Mouse (Mus musculus) intestine, embryonic 16.5 days (tissue): Measurements from ENCODE around the gene Haus8. TPM values are rescaled to one million over a fixed set of nuclear protein-coding genes. Genes with fewer than 3 reads are reported as not detected.
A peak's percentile ranks its signal among the peaks of the same experiment; 100 is the strongest.
"Not testable (repeated sequence)": the region's sequence is repeated elsewhere in the genome, so short reads cannot be mapped to it uniquely, and the experiment has no call there.

Experiments
- ATAC-seq: fragments of 200-750 bp; cut with Nextera tagmentation; 2 replicates; pipeline ENCODE4 v1.8.0; 2017; ENCODE audit warnings: moderate TSS enrichment, moderate library complexity
- H3K27ac ChIP-seq: fragments of 300-500 bp; sonication (generic); 2 replicates; pipeline ENCODE4 v1.5.1; 2014; ENCODE audit warnings: mild to moderate bottlenecking, low read length
- H3K27me3 ChIP-seq: fragments of 300-500 bp; sonication (generic); replicated peaks from 2 replicates; pipeline ENCODE4 v1.6.1; 2014; ENCODE audit warnings: low read length, control low read depth, mixed read lengths; ENCODE audit not compliant: control insufficient read depth, insufficient read depth
- H3K36me3 ChIP-seq: fragments of 300-500 bp; sonication (generic); 2 replicates; pipeline ENCODE4 v1.6.1; 2014; ENCODE audit warnings: low read length, control low read depth; ENCODE audit not compliant: control insufficient read depth, insufficient read depth
- H3K4me1 ChIP-seq: fragments of 300-500 bp; sonication (generic); 2 replicates; pipeline ENCODE4 v1.6.1; 2014; ENCODE audit warnings: low read length, control low read depth, mixed read lengths; ENCODE audit not compliant: control insufficient read depth, insufficient read depth
- H3K4me2 ChIP-seq: fragments of 300-500 bp; sonication (generic); 2 replicates; pipeline ENCODE4 v1.6.1; 2014; ENCODE audit warnings: low read depth, low read length, control low read depth
- H3K4me3 ChIP-seq: fragments of 300-500 bp; sonication (generic); 2 replicates; pipeline ENCODE4 v1.5.1; 2014; ENCODE audit warnings: mild to moderate bottlenecking, low read length
- H3K9ac ChIP-seq: fragments of 300-500 bp; sonication (generic); 2 replicates; pipeline ENCODE4 v1.6.1; 2014; ENCODE audit warnings: low read depth, low read length
- H3K9me3 ChIP-seq: fragments of 300-500 bp; sonication (generic); 2 replicates; pipeline ENCODE4 v1.6.1; 2016; ENCODE audit warnings: low read length, control low read depth; ENCODE audit not compliant: control insufficient read depth
- WGBS: fragments of 180-500 bp; shearing (Covaris S2); extraction: QIAGEN DNeasy Blood & Tissue Kit; methylation state at CpG from one replicate; pipeline ENCODE4 v1.1.7; 2014; 5-methylcytosine and 5-hydroxymethylcytosine counted together
- polyA plus RNA-seq: library from polyadenylated mRNA; unstranded; fragments of >200 nt; fragmentation: Nextera tagmentation; extraction: Ambion mirVana; gene quantifications from 2 replicates; pipeline ENCODE4 v1.2.1, GENCODE M21; 2015

The Haus8 gene
- polyA plus RNA-seq, 1 experiment from 2014 or later = 48.4 TPM

- H3K4me3 ChIP-seq = no peak overlapping the region
- no peak for ATAC-seq
- H3K9ac ChIP-seq = no peak overlapping the region
- no peaks in the 10 kb centered on the region for H3K9me3 ChIP-seq
- no peaks in the 10 kb centered on the region for H3K4me1 ChIP-seq
- no peak overlapping the region for H3K27ac ChIP-seq
- H3K27me3 ChIP-seq = no peaks in the 10 kb centered on the region
- H3K36me3 ChIP-seq = peaks cover 13% of the 10 kb centered on the region
- 95% methylated on average over 10 of the region's 10 CpGs for WGBS
- H3K4me2 ChIP-seq = no peak overlapping the region
Observed at GRCm38 (mm10) chr8:71290911-71291310, 18.2 kb upstream of the Haus8 start.

GRCm38 (mm10) chr8:71290211-71290610 lies 17.5 kb upstream of the Haus8 start:
- no peaks in the 10 kb centered on the region for H3K4me1 ChIP-seq
- H3K4me2 ChIP-seq = no peak overlapping the region
- H3K9ac ChIP-seq = no peak overlapping the region
- H3K4me3 ChIP-seq = no peak overlapping the region
- peaks cover 13% of the 10 kb centered on the region for H3K36me3 ChIP-seq
- H3K9me3 ChIP-seq = no peaks in the 10 kb centered on the region
- H3K27me3 ChIP-seq = no peaks in the 10 kb centered on the region
- no peak overlapping the region for H3K27ac ChIP-seq
- ATAC-seq = no peak
- WGBS = 93% methylated on average over 21 of the region's 21 CpGs

GRCm38 (mm10) chr8:71289098-71289497 lies 16.4 kb upstream of the Haus8 start:
- H3K9me3 ChIP-seq = no peaks in the 10 kb centered on the region
- peaks cover 13% of the 10 kb centered on the region for H3K36me3 ChIP-seq
- H3K4me2 ChIP-seq = no peak overlapping the region
- no peaks in the 10 kb centered on the region for H3K27me3 ChIP-seq
- H3K4me3 ChIP-seq = no peak overlapping the region
- H3K27ac ChIP-seq = no peak overlapping the region
- ATAC-seq = no peak
- no peak overlapping the region for H3K9ac ChIP-seq
- no peaks in the 10 kb centered on the region for H3K4me1 ChIP-seq
- WGBS = 78% methylated on average over 7 of the region's 7 CpGs

- Histone ChIP-seq H3K4me3 (no peak overlapping the region), H3K27me3 (no peaks in the 10 kb centered on the region), H3K36me3 (peaks cover 13% of the 10 kb centered on the region), H3K4me2 (no peak overlapping the region), H3K27ac (no peak overlapping the region), H3K9me3 (no peaks in the 10 kb centered on the region), H3K4me1 (no peaks in the 10 kb centered on the region), H3K9ac (no peak overlapping the region)
- ATAC-seq = no peak
- WGBS = 51% methylated on average over 3 of the region's 3 CpGs
Observed at GRCm38 (mm10) chr8:71288441-71288949, 15.8 kb upstream of the Haus8 start.

- not testable (repeated sequence) for H3K4me3 ChIP-seq, H3K27ac ChIP-seq, ATAC-seq, H3K4me2 ChIP-seq, H3K27me3 ChIP-seq, H3K9ac ChIP-seq, H3K4me1 ChIP-seq, H3K9me3 ChIP-seq
- H3K36me3 ChIP-seq = peaks cover 11% of the 10 kb centered on the region
- 70% methylated on average over 2 of the region's 2 CpGs for WGBS
Observed at GRCm38 (mm10) chr8:71286223-71286622, 13.5 kb upstream of the Haus8 start.

GRCm38 (mm10) chr8:71282621-71283020 lies 9.9 kb upstream of the Haus8 start:
- no peaks in the 10 kb centered on the region for H3K9me3 ChIP-seq
- H3K27ac ChIP-seq = peak overlapping the region; percentile 73
- no peak overlapping the region for H3K4me2 ChIP-seq
- no peaks in the 10 kb centered on the region for H3K36me3 ChIP-seq
- H3K4me3 ChIP-seq = no peak overlapping the region
- H3K9ac ChIP-seq = no peak overlapping the region
- 53% methylated on average over 5 of the region's 5 CpGs for WGBS
- ATAC-seq = peak; percentile 57
- H3K27me3 ChIP-seq = no peaks in the 10 kb centered on the region
- peaks cover 6% of the 10 kb centered on the region for H3K4me1 ChIP-seq

GRCm38 (mm10) chr8:71281731-71282130 lies 9.0 kb upstream of the Haus8 start:
- H3K27me3 ChIP-seq, H3K36me3 ChIP-seq, H3K4me2 ChIP-seq, H3K4me1 ChIP-seq, H3K9me3 ChIP-seq, H3K4me3 ChIP-seq, H3K9ac ChIP-seq: not testable (repeated sequence)
- H3K27ac ChIP-seq = peak overlapping the region; percentile 48; the same call in 1 of the 2 replicates
- WGBS = 71% methylated on average over 1 of the region's 1 CpGs
- peak; percentile 56; the same call in 1 of the 2 replicates for ATAC-seq

DNA sequence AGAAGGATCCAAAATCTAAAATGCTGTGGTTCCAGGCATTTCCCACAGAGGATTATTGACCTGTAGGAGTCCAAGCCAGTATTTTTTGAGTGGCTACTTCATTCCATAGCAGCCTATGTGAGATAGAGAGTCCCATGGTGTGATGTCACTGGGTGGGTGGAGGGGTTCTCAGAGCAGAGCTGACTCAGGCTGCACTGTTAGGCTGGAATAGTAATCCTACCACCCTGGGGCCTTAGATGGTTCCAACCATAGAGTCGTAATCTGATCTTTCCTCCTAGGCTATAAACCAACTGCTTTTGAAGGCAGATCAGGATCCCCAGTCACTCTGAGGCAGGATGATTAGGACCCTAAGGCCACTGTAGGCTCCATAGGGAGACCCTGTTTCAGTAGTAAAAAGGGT lies 6.7 kb upstream of the Haus8 start:
- H3K9me3 ChIP-seq, H3K36me3 ChIP-seq, ATAC-seq, H3K9ac ChIP-seq, H3K27me3 ChIP-seq, H3K4me1 ChIP-seq, H3K27ac ChIP-seq, H3K4me2 ChIP-seq, H3K4me3 ChIP-seq: not testable (repeated sequence)
- WGBS = 91% methylated on average over 1 of the region's 1 CpGs

DNA sequence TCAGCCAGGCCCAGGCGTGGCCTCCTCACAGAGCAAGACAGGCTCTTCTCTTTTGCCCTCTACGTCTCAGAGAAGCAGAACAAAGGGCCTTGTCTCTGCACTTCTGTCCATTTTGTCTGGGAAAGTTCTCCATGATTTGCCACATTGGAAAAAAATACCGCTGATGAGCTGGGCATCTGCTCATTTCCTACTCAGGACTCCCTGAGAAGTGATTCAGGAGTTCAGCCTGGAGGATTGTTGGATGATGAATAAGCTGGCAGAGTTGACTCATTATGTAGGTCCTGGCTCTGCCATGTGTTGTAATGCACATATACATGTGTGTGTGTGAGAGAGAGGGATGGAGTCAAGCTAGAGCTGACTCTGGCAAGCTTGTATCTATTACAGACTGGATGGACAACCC lies 3.4 kb upstream of the Haus8 start:
- H3K4me3 ChIP-seq = no peak overlapping the region
- no peak overlapping the region for H3K9ac ChIP-seq
- H3K36me3 ChIP-seq = no peaks in the 10 kb centered on the region
- no peak overlapping the region for H3K27ac ChIP-seq
- no peak overlapping the region for H3K4me2 ChIP-seq
- no peaks in the 10 kb centered on the region for H3K9me3 ChIP-seq
- 88% methylated on average over 3 of the region's 3 CpGs for WGBS
- peaks cover 12% of the 10 kb centered on the region for H3K4me1 ChIP-seq
- ATAC-seq = no peak
- no peaks in the 10 kb centered on the region for H3K27me3 ChIP-seq

DNA sequence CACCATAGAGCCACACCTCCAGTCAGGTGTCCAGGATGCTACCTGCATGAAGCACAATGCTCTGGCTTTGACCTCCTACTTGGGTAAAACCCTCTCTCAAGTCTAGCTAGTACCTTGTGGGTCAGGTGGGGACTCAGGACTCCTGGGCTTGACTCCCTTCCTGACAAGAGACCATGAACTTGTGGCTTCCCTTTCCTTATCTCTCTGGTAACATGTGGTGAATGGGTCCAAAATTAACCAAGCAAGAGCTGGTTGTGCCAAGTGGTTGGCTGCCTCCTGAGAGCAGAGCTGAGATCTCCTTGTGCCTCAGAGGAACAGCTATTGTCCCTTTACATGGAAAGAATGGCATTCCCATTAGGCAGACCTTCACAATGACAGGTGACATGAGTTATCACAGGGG lies 1.7 kb upstream of the Haus8 start:
- Histone ChIP-seq H3K27me3 (no peaks in the 10 kb centered on the region), H3K4me2 (no peak overlapping the region), H3K9ac (no peak overlapping the region), H3K4me3 (no peak overlapping the region), H3K36me3 (no peaks in the 10 kb centered on the region), H3K4me1 (peaks cover 12% of the 10 kb centered on the region), H3K27ac (no peak overlapping the region), H3K9me3 (no peaks in the 10 kb centered on the region)
- ATAC-seq = no peak
